Mouse (Mus musculus) C2C12 (cell line): ENCODE results near the gene Tarbp2.

Experiments
- CTCF ChIP-seq: IDR thresholded peaks from one replicate; pipeline ENCODE4 v1.5.1; 2011; ENCODE audit not compliant: control insufficient read depth, insufficient read depth, insufficient read length
- MAX ChIP-seq: IDR thresholded peaks from one replicate; pipeline ENCODE4 v1.6.1; 2011; ENCODE audit warnings: mild to moderate bottlenecking, control low read depth
- MYOG ChIP-seq: IDR thresholded peaks from one replicate; pipeline ENCODE4 v1.6.1; 2011; ENCODE audit not compliant: control insufficient read depth, insufficient read length; ENCODE audit errors: extremely low read depth

- TF ChIP-seq CTCF (no peak), MAX (no peak), MYOG (no peak)
Observed at GRCm38 (mm10) chr15:102563061-102563460, 45.1 kb downstream of the Tarbp2 start.
